Mouse (Mus musculus) myocyte (in vitro differentiated cells): ENCODE data around the gene Smyd5. TPM values are rescaled to one million over a fixed set of nuclear protein-coding genes. Genes with fewer than 3 reads are reported as not detected.

ENCODE experiments used
- H3K27me3 ChIP-seq: one replicate; pipeline ENCODE4 v1.6.1; 2011; ENCODE audit not compliant: control insufficient read depth, insufficient read depth, insufficient read length
- H3K36me3 ChIP-seq: one replicate; pipeline ENCODE4 v1.6.1; 2011; ENCODE audit not compliant: control insufficient read depth, insufficient read depth
- H3K4me2 ChIP-seq: one replicate; pipeline ENCODE4 v1.6.1; 2011; ENCODE audit warnings: low read depth, control low read depth
- H3K4me3 ChIP-seq: one replicate; pipeline ENCODE4 v1.5.1; 2011; ENCODE audit warnings: mild to moderate bottlenecking, control low read depth, moderate library complexity
- H3K79me2 ChIP-seq: one replicate; pipeline ENCODE4 v1.6.1; 2011; ENCODE audit not compliant: control insufficient read depth, insufficient read depth
- H3ac ChIP-seq: one replicate; pipeline ENCODE4 v1.6.1; 2011; ENCODE audit not compliant: control insufficient read depth, insufficient read length
- CEBPB ChIP-seq: IDR thresholded peaks from 2 replicates; pipeline ENCODE4 v1.6.1; 2011; ENCODE audit warnings: mild to moderate bottlenecking, moderate library complexity; ENCODE audit not compliant: poor library complexity, insufficient read depth, severe bottlenecking
- E2F4 ChIP-seq: IDR thresholded peaks from one replicate; pipeline ENCODE4 v1.6.1; 2011; ENCODE audit warnings: mild to moderate bottlenecking, control low read depth, moderate library complexity; ENCODE audit not compliant: insufficient read depth
- MAX ChIP-seq: IDR thresholded peaks from one replicate; pipeline ENCODE4 v1.6.1; 2011; ENCODE audit warnings: low read depth, mild to moderate bottlenecking, control low read depth
- MYOD1 ChIP-seq, 3 experiments: IDR thresholded peaks; one replicate each; pipeline ENCODE4 v1.6.1; 2011; ENCODE audit warnings: control low read depth in 2 of 3, low read depth in 2 of 3, mild to moderate bottlenecking in 2 of 3, moderate library complexity in 1 of 3; ENCODE audit not compliant: insufficient read length in 2 of 3, control insufficient read depth in 1 of 3
- MYOG ChIP-seq, 3 experiments: IDR thresholded peaks; one replicate each; pipeline ENCODE4 v1.6.1; 2011; ENCODE audit warnings: control low read depth in 2 of 3, low read depth in 2 of 3, mild to moderate bottlenecking in 2 of 3; ENCODE audit not compliant: insufficient read length in 2 of 3, control insufficient read depth in 1 of 3, insufficient read depth in 1 of 3
- POLR2A ChIP-seq: IDR thresholded peaks from one replicate; pipeline ENCODE4 v1.6.1; 2011; ENCODE audit warnings: low read depth, mild to moderate bottlenecking, control low read depth, moderate library complexity; ENCODE audit not compliant: insufficient read length
- POLR2AphosphoS2 ChIP-seq: IDR thresholded peaks from one replicate; pipeline ENCODE4 v1.6.1; 2011; ENCODE audit warnings: low read depth, control low read depth; ENCODE audit not compliant: insufficient read length
- REST ChIP-seq: IDR thresholded peaks from one replicate; pipeline ENCODE4 v1.6.1; 2011; ENCODE audit warnings: mild to moderate bottlenecking, control low read depth, moderate library complexity; ENCODE audit not compliant: insufficient read depth, insufficient read length
- SRF ChIP-seq: IDR thresholded peaks from one replicate; pipeline ENCODE4 v1.6.1; 2011; ENCODE audit warnings: low read depth; ENCODE audit not compliant: control insufficient read depth, insufficient read length
- TCF12 ChIP-seq: IDR thresholded peaks from one replicate; pipeline ENCODE4 v1.6.1; 2011; ENCODE audit warnings: mild to moderate bottlenecking, control low read depth; ENCODE audit not compliant: poor library complexity, insufficient read depth, severe bottlenecking
- TCF3 ChIP-seq: IDR thresholded peaks from one replicate; pipeline ENCODE4 v1.6.1; 2011; ENCODE audit warnings: low read depth, control low read depth; ENCODE audit not compliant: insufficient read length
- USF1 ChIP-seq: IDR thresholded peaks from one replicate; pipeline ENCODE4 v1.6.1; 2011; ENCODE audit warnings: low read depth, mild to moderate bottlenecking, control low read depth, moderate library complexity
- polyA plus RNA-seq: library from polyadenylated mRNA; unstranded; fragments of >200 nt; fragmentation: generic; extraction: Trizol; gene quantifications from one replicate; pipeline ENCODE4 v1.2.1, GENCODE M21; 2012; ENCODE audit warnings: missing spikeins

The Smyd5 gene
- polyA plus RNA-seq, 1 experiment = 34.6 TPM

GRCm38 (mm10) chr6:85488510-85488909 lies 56.7 kb downstream of the Smyd5 start:
- H3K4me3 ChIP-seq = no peak overlapping the region
- no peak overlapping the region for H3ac ChIP-seq
- TF ChIP-seq TCF3 = no peak
- no peak for TF ChIP-seq E2F4
- TF ChIP-seq MYOG (IDR thresholded peaks at IDR 0.05; ENCODE audit: control insufficient read depth in 1 of 3, insufficient read depth in 1 of 3, insufficient read length in 2 of 3, low read depth in 2 of 3) = no peak
- TF ChIP-seq USF1 = no peak
- TF ChIP-seq MYOD1 (IDR thresholded peaks at IDR 0.05; ENCODE audit: control insufficient read depth in 1 of 3, insufficient read length in 2 of 3, low read depth in 2 of 3) = no peak
- no peak for TF ChIP-seq TCF12
- no peak for TF ChIP-seq REST
- TF ChIP-seq CEBPB = no peak
- no peak for TF ChIP-seq POLR2AphosphoS2
- TF ChIP-seq MAX = no peak
- TF ChIP-seq POLR2A = no peak
- no peak for TF ChIP-seq SRF
- H3K36me3 ChIP-seq = no peaks in the 10 kb centered on the region
- H3K79me2 ChIP-seq = no peaks in the 10 kb centered on the region
- no peak overlapping the region for H3K4me2 ChIP-seq
- H3K27me3 ChIP-seq = peaks cover 30% of the 10 kb centered on the region

- H3K27me3 ChIP-seq = peaks cover 18% of the 10 kb centered on the region
- no peak overlapping the region for H3ac ChIP-seq
- H3K4me3 ChIP-seq = no peak overlapping the region
- H3K79me2 ChIP-seq = no peaks in the 10 kb centered on the region
- no peak overlapping the region for H3K4me2 ChIP-seq
- TF ChIP-seq MYOG (IDR thresholded peaks at IDR 0.05; ENCODE audit: control insufficient read depth in 1 of 3, insufficient read depth in 1 of 3, insufficient read length in 2 of 3, low read depth in 2 of 3) (no peak), MYOD1 (IDR thresholded peaks at IDR 0.05; ENCODE audit: control insufficient read depth in 1 of 3, insufficient read length in 2 of 3, low read depth in 2 of 3) (no peak), POLR2A (no peak), USF1 (no peak), TCF3 (no peak), TCF12 (no peak), POLR2AphosphoS2 (no peak), E2F4 (no peak), CEBPB (no peak), MAX (no peak), REST (no peak), SRF (no peak)
- no peaks in the 10 kb centered on the region for H3K36me3 ChIP-seq
These were observed 57.9 kb downstream of the Smyd5 start for GRCm38 (mm10) chr6:85489717-85490116.

DNA sequence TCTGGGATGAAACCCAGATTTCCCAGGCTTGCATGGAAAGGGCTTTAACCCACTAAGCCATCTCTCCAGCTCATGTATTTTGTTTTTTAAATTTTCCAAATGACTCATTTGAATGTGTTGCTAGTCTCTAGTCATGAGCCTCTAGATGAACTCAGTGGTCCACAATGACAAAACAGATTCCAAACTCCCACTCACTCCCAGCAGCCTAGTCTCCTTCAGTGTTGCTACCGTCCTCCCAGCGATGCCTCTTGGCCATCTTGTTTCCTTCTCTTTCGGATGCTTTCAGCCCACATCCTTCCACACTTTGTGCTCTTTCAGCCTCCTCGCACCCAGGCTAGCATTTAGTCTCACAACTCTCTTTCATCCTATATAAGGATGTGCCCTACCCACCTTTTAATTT lies 58.5 kb downstream of the Smyd5 start:
- Histone ChIP-seq H3K4me2 (no peak overlapping the region), H3ac (no peak overlapping the region), H3K36me3 (no peaks in the 10 kb centered on the region), H3K4me3 (no peak overlapping the region), H3K27me3 (peaks cover 15% of the 10 kb centered on the region), H3K79me2 (no peaks in the 10 kb centered on the region)
- TF ChIP-seq POLR2AphosphoS2 (no peak), TCF12 (no peak), E2F4 (no peak), MYOD1 (IDR thresholded peaks at IDR 0.05; ENCODE audit: control insufficient read depth in 1 of 3, insufficient read length in 2 of 3, low read depth in 2 of 3) (no peak), MAX (no peak), MYOG (IDR thresholded peaks at IDR 0.05; ENCODE audit: control insufficient read depth in 1 of 3, insufficient read depth in 1 of 3, insufficient read length in 2 of 3, low read depth in 2 of 3) (no peak), SRF (no peak), USF1 (no peak), REST (no peak), CEBPB (no peak), TCF3 (no peak), POLR2A (no peak)

DNA sequence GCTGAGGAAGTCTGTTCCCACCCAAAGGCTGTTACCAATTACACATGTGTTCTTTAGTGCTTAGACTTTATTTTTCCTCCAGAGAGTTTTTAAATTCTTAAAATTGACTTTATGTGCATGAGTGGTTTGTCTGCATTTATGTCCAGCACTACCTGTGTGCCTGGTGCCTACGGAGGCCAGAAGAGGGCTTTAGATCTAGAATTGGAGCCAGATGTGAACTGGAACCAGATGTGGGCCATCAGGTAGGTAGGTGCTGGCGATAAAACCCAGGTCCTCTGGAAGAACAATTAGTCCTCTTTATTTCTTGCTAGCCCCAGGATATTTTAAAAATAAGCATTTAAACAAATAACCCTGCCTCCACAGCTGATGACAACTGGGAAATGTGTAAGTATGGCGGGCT lies 59.8 kb downstream of the Smyd5 start:
- Histone ChIP-seq H3K79me2 (no peaks in the 10 kb centered on the region), H3K4me2 (no peak overlapping the region), H3K4me3 (no peak overlapping the region), H3K36me3 (no peaks in the 10 kb centered on the region), H3K27me3 (peaks cover 17% of the 10 kb centered on the region), H3ac (no peak overlapping the region)
- no peak for TF ChIP-seq E2F4
- no peak for TF ChIP-seq MYOD1 (IDR thresholded peaks at IDR 0.05; ENCODE audit: control insufficient read depth in 1 of 3, insufficient read length in 2 of 3, low read depth in 2 of 3)
- TF ChIP-seq SRF = no peak
- TF ChIP-seq REST = no peak
- no peak for TF ChIP-seq TCF3

Other genes with a start within 250 kb of the Smyd5 start
- not detected for gene Emx1, start 244.6 kb upstream of the Smyd5 start, polyA plus RNA-seq
- 2.0 TPM for gene Sfxn5, start 98.6 kb upstream of the Smyd5 start, polyA plus RNA-seq
- 24.8 TPM for gene Rab11fip5, start 57.4 kb upstream of the Smyd5 start, polyA plus RNA-seq
- not detected for gene Noto, start 8.1 kb upstream of the Smyd5 start, polyA plus RNA-seq
- 334 TPM for gene Cct7, start 19.5 kb downstream of the Smyd5 start, polyA plus RNA-seq
- 17.6 TPM for gene Pradc1, start 20.0 kb downstream of the Smyd5 start, polyA plus RNA-seq
- not detected for gene Fbxo41, start 71.0 kb downstream of the Smyd5 start, polyA plus RNA-seq
- gene Egr4, start 81.6 kb downstream of the Smyd5 start, polyA plus RNA-seq = not detected
- 0.62 TPM for gene Alms1, start 155.5 kb downstream of the Smyd5 start, polyA plus RNA-seq